Mouse (Mus musculus): ENCODE measurements around the gene Slc25a44.

DNA sequence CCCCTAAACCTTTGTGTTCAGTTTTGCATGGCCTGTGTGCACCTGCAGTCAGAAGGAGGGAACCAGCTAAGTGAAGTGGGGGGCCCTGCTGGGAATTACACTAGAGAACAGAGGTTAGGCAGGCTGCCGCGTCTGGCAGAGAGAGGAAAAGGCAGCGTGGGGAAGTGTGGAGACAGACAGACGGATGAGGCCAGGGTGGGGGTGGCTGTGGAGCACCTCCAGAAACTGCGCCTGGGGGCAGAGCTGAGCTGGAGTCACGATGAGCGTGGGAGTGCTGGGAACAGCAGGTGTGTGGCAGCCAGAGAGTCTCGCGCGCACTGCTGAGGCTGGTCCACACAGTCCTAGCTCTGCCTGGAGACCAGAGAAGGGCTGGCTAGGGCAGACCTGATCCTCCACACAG, 10.6 kb upstream of the Slc25a44 start:
- TF ChIP-seq POLR2A (IDR thresholded peaks at IDR 0.05; ENCODE audit: borderline replicate concordance, extremely low read depth, insufficient read depth, insufficient read length, poor library complexity, severe bottlenecking) (no peak), CTCF (IDR thresholded peaks at IDR 0.05; ENCODE audit: borderline replicate concordance, extremely low read depth, insufficient read depth, insufficient read length) (no peak)

All from brain, embryonic 14.5 days (tissue).